Mouse (Mus musculus) E14TG2a.4 (cell line): ENCODE results near the gene Cdh12.

Source experiments
- CTCF ChIP-seq: conservative IDR thresholded peaks from 2 replicates; pipeline ENCODE4 v1.5.1; 2014; ENCODE audit warnings: low read length
- POU5F1 ChIP-seq: IDR thresholded peaks from 2 replicates; pipeline ENCODE4 v1.6.1; 2014; ENCODE audit warnings: low read length, borderline replicate concordance

GRCm38 (mm10) chr15:21153602-21154001 lies 704.5 kb downstream of the Cdh12 start:
- no peak for TF ChIP-seq CTCF
- no peak for TF ChIP-seq POU5F1
